Mouse (Mus musculus): ENCODE results near the gene Cplane1. TPM values are rescaled to one million over a fixed set of nuclear protein-coding genes. Genes with fewer than 3 reads are reported as not detected.

Gene Cplane1
- polyA plus RNA-seq, 1 experiment from 2014 or later = 11.1 TPM

GRCm38 (mm10) chr15:8319191-8319590, 150.3 kb downstream of the Cplane1 start:
- no peaks in the 10 kb centered on the region for H3K4me1 ChIP-seq (ENCODE audit: control insufficient read depth, insufficient read depth, low read length)
- no peak overlapping the region for H3K27ac ChIP-seq (ENCODE audit: low read depth, low read length)
- WGBS = 94% methylated on average over 5 of the region's 5 CpGs
- H3K27me3 ChIP-seq (ENCODE audit: control insufficient read depth, insufficient read depth, low read length) = no peaks in the 10 kb centered on the region
- DNase-seq (ENCODE audit: low spot score) (no peak), ATAC-seq (ENCODE audit: insufficient read depth, low FRiP score, low TSS enrichment) (no peak)
- no peak overlapping the region for H3K4me2 ChIP-seq (ENCODE audit: low read depth)
- no peak overlapping the region for H3K4me3 ChIP-seq (ENCODE audit: low read depth, low read length)
- H3K9me3 ChIP-seq (ENCODE audit: control insufficient read depth, low read length) = no peaks in the 10 kb centered on the region
- H3K9ac ChIP-seq (ENCODE audit: low read length) = no peak overlapping the region
- peaks cover 12% of the 10 kb centered on the region for H3K36me3 ChIP-seq (ENCODE audit: control insufficient read depth, insufficient read depth, low read length)

Other genes with a start within 250 kb of the Cplane1 start
- 80.5 and 81.8 TPM in 2 replicates for gene Wdr70, start 69.9 kb upstream of the Cplane1 start, polyA plus RNA-seq (2014; fragmentation: Nextera tagmentation; extraction: Ambion mirVana)
- 30.4 and 31.3 TPM in 2 replicates for gene Nup155, start 59.8 kb upstream of the Cplane1 start, polyA plus RNA-seq (2014; fragmentation: Nextera tagmentation; extraction: Ambion mirVana)